Comparison of ENCODE assay signal across 15 mouse cellular contexts in genomic region chr17:69421592-69421991, GRCm38 (mm10). TPM values are rescaled to one million over a fixed set of nuclear protein-coding genes. Genes with fewer than 3 reads are reported as not detected.
DNase-seq lines count a peak whose midpoint lies in the region; ATAC-seq and TF ChIP-seq lines count a peak whose summit lies in the region.
"Had no signal": no experiment of that assay in that cellular context is flagged by ENCODE, and none has a peak within 500 bp of the region (broad histone marks: within the 10 kb centered on the region; RNA-seq: fewer than 3 reads in every experiment).

No protein-coding gene starts in this region.

- H3K9me3 ChIP-seq in lung, postnatal 0 days (ENCODE audit: low read length), result no peaks in the 10 kb centered on the region
- no peaks in the 10 kb centered on the region for H3K9me3 ChIP-seq in neural tube, embryonic 15.5 days (replicated peaks)

- no peak overlapping the region for H3K27ac ChIP-seq in lung, postnatal 0 days (ENCODE audit: low read length)
- H3K27ac ChIP-seq in neural tube, embryonic 15.5 days (replicated peaks), result no peak overlapping the region

- no peaks in the 10 kb centered on the region for H3K4me1 ChIP-seq in lung, postnatal 0 days (ENCODE audit: insufficient read depth, low read depth, low read length)
- H3K4me1 ChIP-seq in neural tube, embryonic 15.5 days, result peaks cover 10% of the 10 kb centered on the region

- H3K36me3 ChIP-seq in lung, postnatal 0 days (ENCODE audit: insufficient read depth, low read length), result no peaks in the 10 kb centered on the region
- H3K36me3 ChIP-seq in neural tube, embryonic 15.5 days, result no peaks in the 10 kb centered on the region

- H3K4me2 ChIP-seq in lung, postnatal 0 days (replicated peaks; ENCODE audit: low read depth, low read length), result no peak overlapping the region
- no peak overlapping the region for H3K4me2 ChIP-seq in neural tube, embryonic 15.5 days

- ATAC-seq in CD4-positive, CD25-positive, alpha-beta regulatory T cell, adult 4 months, result no peak
- no peak for ATAC-seq in lung, postnatal 0 days
- no peak for ATAC-seq in neural tube, embryonic 15.5 days (ENCODE audit: low FRiP score)

- H3K9ac ChIP-seq in lung, postnatal 0 days (replicated peaks; ENCODE audit: low read depth), result no peak overlapping the region
- no peak overlapping the region for H3K9ac ChIP-seq in neural tube, embryonic 15.5 days (replicated peaks)

- no peak overlapping the region for H3K4me3 ChIP-seq in lung, postnatal 0 days (ENCODE audit: low read depth, low read length)
- H3K4me3 ChIP-seq in neural tube, embryonic 15.5 days (replicated peaks), result no peak overlapping the region

- TF ChIP-seq CTCF in lung, postnatal 0 days (IDR thresholded peaks at IDR 0.05), result no peak
- TF ChIP-seq CTCF in brain, embryonic 14.5 days (IDR thresholded peaks at IDR 0.05; ENCODE audit: borderline replicate concordance, extremely low read depth, insufficient read depth, insufficient read length), result no peak

- 8% methylated on average over 1 of the region's 1 CpGs for WGBS in lung, postnatal 0 days
- WGBS in neural tube, embryonic 15.5 days, result 0% methylated on average over 1 of the region's 1 CpGs

- TF ChIP-seq EP300 in lung, postnatal 0 days (IDR thresholded peaks at IDR 0.05), result no peak

- no peak for TF ChIP-seq POLR2A in brain, embryonic 14.5 days (IDR thresholded peaks at IDR 0.05; ENCODE audit: borderline replicate concordance, extremely low read depth, insufficient read depth, insufficient read length, poor library complexity, severe bottlenecking)

- no peaks in the 10 kb centered on the region for H3K27me3 ChIP-seq in lung, postnatal 0 days (replicated peaks; ENCODE audit: insufficient read depth, low read length)
- H3K27me3 ChIP-seq in neural tube, embryonic 15.5 days (replicated peaks), result no peaks in the 10 kb centered on the region

- DNase-seq in CD4-positive, CD25-positive, alpha-beta regulatory T cell, adult 2 months (ENCODE audit: low read depth, low spot score), result peak; percentile 35
- DNase-seq in lung, postnatal 0 days (ENCODE audit: low spot score), result peak; percentile 73
- DNase-seq in lung, postnatal 36 days, result no peak
- DNase-seq in brain, embryonic 14.5 days (ENCODE audit: low read depth), result peak; percentile 87
- peak; percentile 85 for DNase-seq in retina, embryonic 14.5 days (ENCODE audit: low spot score)
- DNase-seq in liver, result no peak
- DNase-seq: adrenal gland, postnatal 10 days; B cell, adult 2 months; cerebellum, postnatal 25 days; kidney, adult 11 months; lung, adult 18-20 months had no signal

RNA-seq across cellular contexts. Expression of gene Akain1, which starts 17.5 kb away (rescaled TPM):
- polyA plus RNA-seq in CD4-positive, CD25-positive, alpha-beta regulatory T cell, adult 4 months (2017; shearing (Covaris generic)), result not detected
- polyA plus RNA-seq in lung, postnatal 0 days (2015; fragmentation: Nextera tagmentation; extraction: Ambion mirVana), result not detected in 2 replicates
- polyA plus RNA-seq in brain, embryonic 14.5 days (2012; rRNA removed), result 0.19 and 0.33 TPM in 2 replicates
- 2.5 and 2.8 TPM in 2 replicates for polyA plus RNA-seq in neural tube, embryonic 15.5 days (2015; fragmentation: Nextera tagmentation; extraction: Ambion mirVana)
- polyA plus RNA-seq: heart, embryonic 14.5 days; stomach, embryonic 14.5 days had no signal

RNA-seq across cellular contexts. Expression of gene Zbtb14, which starts 38.7 kb away (rescaled TPM):
- polyA plus RNA-seq in CD4-positive, CD25-positive, alpha-beta regulatory T cell, adult 4 months (2017; shearing (Covaris generic)), result 10 to 100 TPM; 16.3 to 19.6 TPM
- polyA plus RNA-seq in lung, postnatal 0 days (2015; fragmentation: Nextera tagmentation; extraction: Ambion mirVana), result 13.5 and 15.9 TPM in 2 replicates
- polyA plus RNA-seq in brain, embryonic 14.5 days (2012; rRNA removed), result 17.5 and 23.1 TPM in 2 replicates
- 24.9 and 26.5 TPM in 2 replicates for polyA plus RNA-seq in neural tube, embryonic 15.5 days (2015; fragmentation: Nextera tagmentation; extraction: Ambion mirVana)

Comparison
In these comparisons a context has a peak if more than half of its experiments do, and no peak if none do; other contexts are left out.
1. DNase-seq: peak in CD4-positive, CD25-positive, alpha-beta regulatory T cell, adult 2 months (single experiment), lung, postnatal 0 days (single experiment), brain, embryonic 14.5 days (single experiment) and retina, embryonic 14.5 days (single experiment); none in lung, postnatal 36 days (single experiment) and liver (single experiment).